Mouse (Mus musculus) embryonic fibroblast, embryonic 13.5 days (primary cell): ENCODE measurements at regions not wholly inside any gene's neighbourhood (a gene's known extent, or its start where the extent isn't known, plus 50 kb on each side); places are given as distances from the start of the nearest gene placed in this dataset.

Source experiments
- H3K27ac ChIP-seq: 2 replicates; pipeline ENCODE4 v1.5.1; 2012; ENCODE audit warnings: low read length, control low read depth, inconsistent platforms; ENCODE audit not compliant: insufficient read depth
- H3K4me1 ChIP-seq: 2 replicates; pipeline ENCODE4 v1.6.1; 2011; ENCODE audit warnings: low read length; ENCODE audit not compliant: control insufficient read depth, insufficient read depth
- H3K4me3 ChIP-seq: 2 replicates; pipeline ENCODE4 v1.5.1; 2011; ENCODE audit warnings: mild to moderate bottlenecking, control low read depth, low read length; ENCODE audit not compliant: insufficient read depth
- CTCF ChIP-seq: IDR thresholded peaks from 2 replicates; pipeline ENCODE4 v1.5.1; 2011; ENCODE audit warnings: mild to moderate bottlenecking, control low read depth, low read length, moderate library complexity, borderline replicate concordance; ENCODE audit not compliant: insufficient read depth
- POLR2A ChIP-seq: IDR thresholded peaks from 2 replicates; pipeline ENCODE4 v1.6.1; 2011; ENCODE audit warnings: low read depth, mild to moderate bottlenecking, control low read depth, low read length, moderate library complexity

GRCm38 (mm10) chr8:117899892-117900291, 98.1 kb upstream of the Mphosph6 start:
- TF ChIP-seq CTCF (no peak), POLR2A (no peak)
- H3K27ac ChIP-seq, result no peak overlapping the region
- H3K4me3 ChIP-seq, result no peak overlapping the region
- no peaks in the 10 kb centered on the region for H3K4me1 ChIP-seq

GRCm38 (mm10) chr8:117898015-117898414, 96.3 kb upstream of the Mphosph6 start:
- H3K27ac ChIP-seq, result no peak overlapping the region
- TF ChIP-seq CTCF, result peak; percentile 56; the same call in 1 of the 2 replicates
- no peak for TF ChIP-seq POLR2A

GRCm38 (mm10) chr8:117894861-117895260, 93.1 kb upstream of the Mphosph6 start:
- TF ChIP-seq CTCF (no peak), POLR2A (no peak)
- Histone ChIP-seq H3K4me1 (no peaks in the 10 kb centered on the region), H3K27ac (no peak overlapping the region), H3K4me3 (no peak overlapping the region)

More at GRCm38 (mm10) chr8:117898015-117898414, 96.3 kb upstream of the Mphosph6 start:
- H3K4me3 ChIP-seq, result no peak overlapping the region
- H3K4me1 ChIP-seq, result no peaks in the 10 kb centered on the region

- H3K4me1 ChIP-seq, result no peaks in the 10 kb centered on the region
These were observed 88.5 kb upstream of the Mphosph6 start for GRCm38 (mm10) chr8:117890211-117890610.

GRCm38 (mm10) chr8:117881414-117881973, 79.8 kb upstream of the Mphosph6 start:
- Histone ChIP-seq H3K4me3 (no peak overlapping the region), H3K27ac (no peak overlapping the region), H3K4me1 (no peaks in the 10 kb centered on the region)
- TF ChIP-seq CTCF (no peak), POLR2A (no peak)

More at GRCm38 (mm10) chr8:117890211-117890610, 88.5 kb upstream of the Mphosph6 start:
- TF ChIP-seq CTCF, result no peak
- TF ChIP-seq POLR2A, result no peak
- Histone ChIP-seq H3K27ac (no peak overlapping the region), H3K4me3 (no peak overlapping the region)

- TF ChIP-seq CTCF (no peak), POLR2A (no peak)
- H3K4me3 ChIP-seq, result no peak overlapping the region
- H3K27ac ChIP-seq, result no peak overlapping the region
- H3K4me1 ChIP-seq, result no peaks in the 10 kb centered on the region
These were observed 78.7 kb upstream of the Mphosph6 start for GRCm38 (mm10) chr8:117880279-117880975.

- H3K4me3 ChIP-seq, result no peak overlapping the region
These were observed 71.9 kb upstream of the Mphosph6 start for GRCm38 (mm10) chr8:117873611-117874010.

GRCm38 (mm10) chr8:117867138-117867537, 65.4 kb upstream of the Mphosph6 start:
- Histone ChIP-seq H3K27ac (no peak overlapping the region), H3K4me1 (no peaks in the 10 kb centered on the region), H3K4me3 (no peak overlapping the region)
- TF ChIP-seq POLR2A (no peak), CTCF (no peak)

More at GRCm38 (mm10) chr8:117873611-117874010, 71.9 kb upstream of the Mphosph6 start:
- Histone ChIP-seq H3K4me1 (no peaks in the 10 kb centered on the region), H3K27ac (no peak overlapping the region)
- TF ChIP-seq CTCF (no peak), POLR2A (no peak)

- Histone ChIP-seq H3K27ac (no peak overlapping the region), H3K4me3 (no peak overlapping the region), H3K4me1 (no peaks in the 10 kb centered on the region)
- no peak for TF ChIP-seq POLR2A
- TF ChIP-seq CTCF, result no peak
These were observed 63.3 kb upstream of the Mphosph6 start for GRCm38 (mm10) chr8:117865014-117865413.

- Histone ChIP-seq H3K27ac (no peak overlapping the region), H3K4me1 (no peaks in the 10 kb centered on the region)
- no peak for TF ChIP-seq POLR2A
- peak; percentile 49; the same call in 1 of the 2 replicates for TF ChIP-seq CTCF
These were observed 62.1 kb upstream of the Mphosph6 start for GRCm38 (mm10) chr8:117863837-117864236.

More at GRCm38 (mm10) chr8:117863837-117864236, 62.1 kb upstream of the Mphosph6 start:
- H3K4me3 ChIP-seq, result no peak overlapping the region
